Mouse (Mus musculus) embryo, embryonic 11 days (tissue): ENCODE measurements around the gene Pgm2l1.

Experiments used
- DNase-seq: peaks from one replicate; pipeline ENCODE4 v3.0.0-alpha.2; 2015

Pgm2l1 gene

DNA sequence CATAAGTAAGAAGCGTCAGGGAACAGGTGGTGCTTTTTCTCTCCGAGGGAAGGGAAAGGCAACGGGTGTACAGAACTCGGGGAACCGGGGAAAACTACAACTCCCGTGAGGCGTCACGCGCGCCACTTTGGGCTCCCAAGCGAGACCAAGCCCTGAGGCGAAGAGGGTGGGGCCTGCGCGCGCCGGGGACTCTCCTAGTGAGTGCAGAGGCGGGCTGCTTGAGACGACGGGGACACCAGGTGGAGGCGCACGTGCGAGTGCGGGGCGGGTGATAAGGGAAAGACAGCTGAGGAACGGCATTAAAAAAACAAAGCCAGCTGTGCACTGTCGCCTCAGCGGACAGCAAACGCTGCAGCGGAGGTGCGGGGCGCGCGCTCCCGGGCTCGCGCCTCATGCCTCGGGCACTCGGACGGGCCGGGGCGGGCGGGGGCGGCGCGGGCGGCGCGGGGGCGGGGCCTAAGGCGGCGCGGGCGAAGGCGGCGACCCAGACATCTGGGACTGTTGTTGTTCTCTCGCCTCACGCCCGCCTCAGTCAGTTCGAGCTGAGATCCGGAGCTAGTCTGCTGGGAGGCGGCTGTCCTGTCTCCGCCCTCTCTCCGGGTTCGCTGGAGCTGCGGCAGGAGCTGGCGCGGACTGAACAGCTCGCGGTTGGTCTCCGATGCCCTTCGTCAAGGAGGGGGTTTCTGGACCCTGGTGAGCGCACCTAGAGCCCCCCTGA is at the start of gene Pgm2l1:
Pgm2l1 (plus strand) TSS at position 237 of the 718 bp plus-strand sequence.
- peak; percentile 98 for DNase-seq

GRCm38 (mm10) chr7:100178016-100178890 is 48.9 kb upstream of the Pgm2l1 start:
- DNase-seq, result peak; percentile 67

DNA sequence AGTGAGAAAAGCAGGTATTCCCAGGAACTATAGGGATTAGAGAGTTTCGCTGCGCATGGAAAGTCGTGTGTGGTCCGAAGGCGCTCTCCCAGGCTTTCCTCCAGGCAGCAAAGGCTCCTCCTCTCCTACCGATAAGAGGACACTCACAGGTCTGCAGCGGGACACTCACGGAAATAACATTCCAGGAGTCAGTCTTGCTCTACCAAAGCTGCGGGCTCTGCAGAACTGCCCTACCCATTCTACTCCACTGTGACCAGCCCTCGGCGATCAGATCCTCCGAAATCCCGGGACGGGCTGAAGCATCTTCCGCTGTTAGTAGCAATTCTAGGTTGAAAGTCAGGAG is 48.3 kb upstream of the Pgm2l1 start:
- peak; percentile 48 for DNase-seq

DNA sequence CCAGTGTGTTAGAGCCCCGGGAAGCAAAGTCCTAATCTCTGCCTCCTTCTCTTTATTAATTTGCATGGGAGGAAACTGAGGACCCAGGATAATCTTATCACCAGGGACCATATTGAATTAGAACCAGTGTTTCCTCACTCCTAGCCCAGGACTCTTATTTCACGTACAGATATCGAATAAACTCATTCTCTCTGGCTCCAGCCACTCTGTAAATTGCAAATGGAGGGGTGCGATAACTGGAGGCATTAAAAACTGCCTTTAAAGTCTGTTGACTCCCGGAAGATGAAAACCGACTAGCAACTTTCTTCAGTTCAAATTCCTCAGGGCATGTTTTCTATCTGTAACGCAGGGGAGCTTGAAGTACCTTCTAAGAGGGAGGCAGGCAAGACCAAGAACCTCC is 47.8 kb upstream of the Pgm2l1 start:
- no peak for DNase-seq

DNA sequence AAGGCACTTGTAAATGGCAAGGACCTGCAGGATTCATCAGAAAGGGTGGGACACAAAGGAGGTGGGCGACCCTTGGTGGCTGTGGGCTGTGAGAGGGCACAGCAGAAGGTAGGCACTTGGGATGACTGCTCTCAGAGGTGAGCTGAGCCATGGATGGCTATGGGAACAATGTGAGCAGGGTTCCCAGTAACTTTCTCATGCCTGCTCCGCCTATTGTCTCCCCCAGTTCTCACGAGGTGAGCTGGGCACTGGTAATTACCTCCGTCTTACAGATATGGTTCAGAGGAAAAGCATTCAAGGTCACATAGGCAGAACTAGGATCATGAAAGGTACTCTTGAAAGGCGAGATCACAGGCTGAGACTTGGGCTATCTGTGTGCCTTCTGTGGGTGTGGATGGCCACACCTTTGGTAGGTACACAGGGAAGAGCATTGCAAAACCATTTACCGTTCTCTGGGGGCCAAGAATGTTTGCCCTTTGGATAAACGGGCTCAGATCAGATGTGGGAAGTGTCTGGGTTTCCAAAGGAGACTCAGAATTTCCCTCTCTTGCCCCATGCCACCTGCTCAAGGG is 47.3 kb upstream of the Pgm2l1 start:
- no peak for DNase-seq

DNA sequence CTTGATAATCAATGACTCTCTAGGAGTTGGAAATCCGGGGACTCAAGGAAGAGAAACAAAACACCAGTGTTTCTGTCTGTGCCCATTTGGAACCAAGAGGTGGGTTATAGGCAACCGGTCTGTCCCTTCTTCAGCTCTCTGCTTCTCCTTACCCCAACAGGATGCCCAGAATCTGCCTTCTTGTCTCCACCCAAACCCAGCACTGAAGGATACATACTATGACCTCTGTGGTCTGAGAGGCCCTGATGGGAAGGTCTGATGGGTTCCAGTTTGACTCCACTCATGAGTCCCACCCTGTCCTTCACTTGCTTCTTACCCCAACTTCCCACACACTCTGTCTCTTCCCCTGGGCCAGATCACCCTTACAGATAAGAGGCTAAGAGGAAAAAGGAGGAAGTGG is 46.0 kb upstream of the Pgm2l1 start:
- DNase-seq, result no peak

GRCm38 (mm10) chr7:100181614-100182013 is 45.6 kb upstream of the Pgm2l1 start:
- DNase-seq, result no peak

DNA sequence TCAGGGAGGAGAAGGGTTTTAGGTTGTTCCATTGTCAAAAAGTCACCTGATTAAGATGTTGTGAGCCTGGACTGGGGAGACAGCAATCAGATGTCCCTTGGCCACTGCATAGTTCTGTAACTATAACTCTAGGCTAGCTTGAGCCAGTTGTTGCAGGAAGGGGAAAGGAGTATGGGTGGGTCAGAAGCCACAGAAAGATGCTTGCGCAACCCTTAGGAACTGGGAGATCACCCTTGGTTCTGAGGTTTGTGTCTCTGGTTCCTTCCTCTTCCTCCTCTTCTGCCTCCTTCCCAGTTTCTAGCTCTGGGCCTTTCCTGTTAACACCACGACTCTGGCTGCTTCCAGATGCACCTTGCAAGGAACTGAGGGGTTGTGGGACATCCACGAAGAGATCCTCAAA is 44.8 kb upstream of the Pgm2l1 start:
- DNase-seq, result no peak

DNA sequence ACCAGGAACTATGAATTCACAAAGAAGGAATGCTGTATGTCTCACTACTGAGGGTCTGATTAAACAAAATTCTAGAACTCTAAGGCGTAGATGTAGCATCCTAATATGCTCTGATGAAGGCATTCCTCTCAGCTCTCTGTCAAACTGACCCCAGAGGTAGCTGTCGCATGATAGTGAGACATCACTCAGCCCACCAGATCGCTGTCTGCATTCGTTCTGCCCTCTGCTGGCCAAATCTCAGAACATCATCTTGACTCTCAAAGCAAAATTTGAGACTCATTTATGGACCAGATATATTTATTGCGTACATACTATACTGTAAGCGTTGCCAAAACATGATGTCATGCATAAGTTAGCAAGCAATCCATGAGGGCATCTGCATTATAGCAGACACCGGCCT is 39.6 kb upstream of the Pgm2l1 start:
- peak; percentile 71 for DNase-seq

GRCm38 (mm10) chr7:100190167-100190566 is 37.0 kb upstream of the Pgm2l1 start:
- DNase-seq, result no peak

DNA sequence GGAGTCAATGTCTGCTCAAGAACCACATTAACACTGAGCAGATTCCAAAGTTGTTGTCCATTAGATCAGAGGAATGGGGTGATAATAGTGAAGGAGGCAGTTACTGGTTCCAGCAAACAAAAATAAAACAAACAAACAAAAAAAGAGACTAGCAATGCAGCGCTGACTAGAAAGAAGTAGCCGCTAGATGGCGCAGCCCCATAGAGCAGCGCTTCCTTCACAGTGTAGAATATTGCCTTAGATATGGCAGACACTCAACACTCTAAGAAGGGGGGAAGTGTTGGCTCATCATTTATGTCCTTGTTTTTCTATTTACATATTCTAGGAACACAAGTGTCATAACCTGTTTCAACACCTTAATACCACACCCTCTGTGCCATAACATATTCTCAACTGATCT is 36.4 kb upstream of the Pgm2l1 start:
- peak; percentile 80 for DNase-seq

GRCm38 (mm10) chr7:100201191-100201590 is 26.0 kb upstream of the Pgm2l1 start:
- DNase-seq, result no peak

- no peak for DNase-seq
Observed at GRCm38 (mm10) chr7:100203616-100204015, 23.6 kb upstream of the Pgm2l1 start.

DNA sequence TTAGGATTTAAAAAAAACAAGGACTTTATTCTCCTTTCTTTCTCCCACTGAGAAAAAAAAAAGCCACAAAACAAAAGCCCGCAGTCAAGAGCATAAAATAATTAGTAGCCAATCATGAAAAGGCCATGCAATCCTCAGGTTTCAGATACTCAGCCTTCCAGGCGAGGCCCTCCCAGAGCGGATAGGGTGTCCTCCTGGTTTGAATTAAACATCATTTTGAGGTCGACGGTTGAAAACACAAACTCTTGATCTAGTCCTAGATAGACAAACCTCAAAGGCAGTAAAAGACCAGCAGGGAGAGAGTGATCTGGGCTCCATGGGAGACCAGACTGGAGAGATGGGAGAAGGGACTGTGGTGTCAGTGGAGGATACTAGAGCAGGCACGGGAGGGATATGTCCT is 22.3 kb upstream of the Pgm2l1 start:
- DNase-seq, result no peak

DNA sequence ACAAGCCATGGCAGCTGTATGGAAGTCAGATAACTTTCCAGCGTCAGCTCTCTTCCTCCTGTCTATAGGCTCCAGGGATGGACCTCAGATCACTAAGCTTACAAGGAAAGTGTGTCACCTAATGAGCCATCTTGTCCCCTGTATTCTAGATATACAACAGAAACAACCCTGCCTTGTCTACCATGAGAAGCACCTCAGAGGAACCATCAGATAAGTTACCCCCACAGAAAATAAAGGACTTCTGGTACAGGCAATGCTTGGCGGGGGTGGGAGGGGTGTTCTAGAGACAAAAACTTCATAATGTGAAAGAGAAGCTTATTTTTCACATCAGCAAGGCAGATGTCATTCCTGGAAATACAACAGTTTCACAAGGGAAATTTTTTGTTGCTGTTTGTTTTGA is 21.1 kb upstream of the Pgm2l1 start:
- no peak for DNase-seq

GRCm38 (mm10) chr7:100207886-100208285 is 19.3 kb upstream of the Pgm2l1 start:
- DNase-seq, result no peak

DNA sequence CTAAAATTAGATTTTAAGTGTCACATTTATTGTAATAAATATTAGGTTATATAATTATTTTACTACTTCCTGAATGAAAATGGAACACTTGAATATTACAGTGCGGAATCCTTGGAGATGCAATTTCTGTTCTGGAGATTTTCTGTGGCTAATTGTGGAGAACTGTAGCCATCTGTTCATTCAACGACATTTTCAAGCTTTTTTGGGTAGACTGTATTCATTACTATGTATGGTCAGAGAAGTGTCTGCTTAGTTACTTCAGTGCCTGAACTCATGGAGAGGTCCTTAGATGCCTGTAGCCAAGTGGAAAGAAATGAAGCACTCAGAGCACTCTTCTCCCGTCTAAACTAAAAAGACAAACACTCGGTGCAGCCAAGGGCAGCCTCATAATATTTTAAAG is 12.9 kb upstream of the Pgm2l1 start:
- no peak for DNase-seq

DNA sequence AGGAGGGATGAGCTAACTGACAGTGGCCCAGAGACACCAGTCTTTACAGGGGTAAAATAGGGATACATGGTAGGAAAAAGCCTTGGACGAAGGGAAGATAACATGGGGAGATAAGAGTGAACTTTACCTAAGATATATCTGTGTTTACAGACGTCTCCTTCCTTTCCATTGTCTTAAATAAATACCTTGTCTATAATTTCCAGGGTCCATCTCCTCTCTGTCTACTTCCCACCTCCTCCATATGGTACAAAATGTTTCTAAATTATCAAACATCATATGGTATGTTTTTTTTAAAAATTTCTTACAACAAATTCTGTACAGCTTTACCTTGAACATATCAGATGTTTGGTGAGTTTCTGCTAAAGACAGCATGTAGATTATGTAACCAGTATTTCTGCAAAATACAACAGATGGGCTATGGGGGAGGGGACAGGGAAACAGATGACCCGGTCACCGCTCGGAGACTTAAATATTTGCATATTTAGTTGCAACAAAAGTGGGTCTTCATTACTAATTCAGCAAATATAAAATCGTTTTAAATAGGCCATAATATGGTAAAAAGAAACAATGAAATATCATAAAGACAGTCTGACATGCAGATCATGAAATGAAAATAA is 12.0 kb upstream of the Pgm2l1 start:
- DNase-seq, result peak; percentile 44

DNA sequence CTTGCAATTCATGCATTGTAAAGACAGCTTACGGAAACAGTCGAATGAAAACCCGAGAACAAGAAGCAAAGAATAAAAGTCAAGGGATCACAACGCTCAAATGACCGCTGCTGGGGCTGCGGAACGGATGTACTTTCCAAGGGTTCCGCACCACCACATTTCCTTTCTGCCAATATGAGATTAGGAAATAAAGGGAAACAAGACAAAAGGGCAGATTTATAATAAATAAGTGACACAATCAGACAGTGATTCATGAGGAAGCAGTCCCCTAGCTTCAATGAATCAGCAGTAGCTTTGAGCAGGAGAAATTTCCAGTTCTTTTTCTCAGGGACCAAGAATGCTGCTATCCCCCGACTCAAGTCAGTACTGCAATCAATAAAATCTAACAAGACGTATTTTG is 11.2 kb upstream of the Pgm2l1 start:
- no peak for DNase-seq

- DNase-seq, result peak; percentile 46
Observed at GRCm38 (mm10) chr7:100216601-100217565, 10.3 kb upstream of the Pgm2l1 start.

DNA sequence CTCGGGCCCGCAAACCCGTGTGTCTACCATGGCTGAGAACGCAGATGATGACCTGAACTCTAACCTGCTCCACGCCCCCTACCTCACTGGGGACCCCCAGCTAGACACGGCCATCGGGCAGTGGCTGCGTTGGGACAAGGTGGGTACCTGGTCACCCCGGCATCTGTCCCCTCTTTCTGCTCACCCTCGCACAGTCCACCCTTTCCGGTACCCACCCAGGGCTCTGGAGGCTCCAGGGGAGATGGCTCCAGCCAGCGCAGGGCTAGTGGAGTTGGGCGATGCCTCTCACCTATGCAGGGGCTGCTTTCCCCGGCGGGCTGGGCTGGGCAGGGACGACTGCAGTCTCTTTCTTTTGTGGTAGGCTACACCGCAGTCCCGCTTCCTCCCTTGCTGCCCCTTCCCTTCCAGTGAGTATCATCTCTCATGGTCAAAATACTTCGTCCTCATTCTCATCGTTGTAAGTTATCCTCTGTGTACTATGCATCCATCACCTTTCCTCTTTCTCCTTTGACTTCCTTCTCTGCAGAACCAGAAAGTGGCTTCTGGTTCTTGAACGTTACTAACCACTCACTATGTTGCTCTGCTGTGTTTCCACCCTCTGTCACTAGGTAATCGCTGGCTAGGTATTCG is 817 bp downstream of the Pgm2l1 start:
- peak; percentile 41 for DNase-seq

DNA sequence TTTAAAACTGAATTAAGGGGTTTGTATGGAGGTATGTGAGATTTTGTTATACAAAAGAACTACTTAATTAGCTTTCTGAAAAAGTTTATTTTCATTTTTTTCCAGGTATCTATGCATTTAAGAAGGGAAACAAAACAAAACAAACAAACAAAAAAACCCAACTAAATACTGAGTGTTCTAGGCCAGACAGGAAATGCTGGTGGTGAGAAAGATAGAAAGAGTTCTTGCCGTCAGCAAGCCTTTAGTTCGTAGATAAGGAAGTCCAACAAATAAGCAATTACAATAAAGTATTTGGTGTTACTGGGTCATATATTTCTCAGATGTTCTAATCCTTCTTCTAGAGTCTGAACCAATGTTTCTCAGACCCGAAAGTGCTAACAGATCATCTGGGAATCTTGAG is 1.8 kb downstream of the Pgm2l1 start:
- no peak for DNase-seq
